Mouse (Mus musculus) cerebellum, postnatal 10 days (tissue): ENCODE measurements around the gene Amz1.
A peak's percentile ranks its signal among the peaks of the same experiment; 100 is the strongest.

ENCODE experiments used
- DNase-seq, 2 experiments: peaks; one replicate each; pipeline ENCODE4 v3.0.0; 2021; ENCODE audit warnings: mixed read lengths in 2 of 2

Gene Amz1

DNA sequence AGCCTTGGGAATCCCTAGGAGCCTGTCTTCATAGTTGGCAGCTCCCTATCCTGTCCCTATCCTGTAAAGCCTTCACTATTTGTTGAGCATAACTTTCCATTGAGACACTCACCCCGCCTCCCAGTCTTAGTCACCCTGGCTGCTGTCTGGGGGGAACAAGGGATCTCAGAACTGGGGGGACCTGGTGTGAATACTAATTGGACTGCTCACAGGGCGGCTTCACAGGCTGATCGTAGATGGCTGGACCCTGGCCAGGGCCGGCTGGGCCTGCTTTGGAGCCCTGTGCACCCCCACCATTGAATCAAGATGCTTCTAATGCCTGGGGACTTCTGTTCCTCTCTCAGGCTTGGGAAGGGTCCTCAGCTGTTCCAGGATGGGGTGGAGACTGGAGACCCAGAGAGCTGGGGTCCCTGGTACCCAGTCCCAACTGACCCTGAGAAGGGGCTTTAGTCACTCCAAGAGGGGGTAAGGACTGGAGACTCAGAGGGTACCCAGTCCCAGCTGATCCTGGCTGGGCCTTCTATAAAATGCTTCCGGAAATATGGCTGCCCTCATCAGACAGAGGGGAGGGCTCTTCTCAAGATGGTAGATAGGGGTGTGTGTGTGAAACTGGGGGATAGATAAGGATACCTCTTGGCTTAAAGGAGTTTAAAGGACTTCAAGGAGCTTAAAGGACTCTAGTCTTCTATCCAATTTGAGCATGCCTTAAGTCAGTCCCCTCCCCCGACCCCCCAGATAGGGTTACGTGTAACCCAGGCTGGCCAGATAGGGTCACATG is 2.3 kb downstream of the Amz1 start:
- DNase-seq: peak; percentile 67 to 78

DNA sequence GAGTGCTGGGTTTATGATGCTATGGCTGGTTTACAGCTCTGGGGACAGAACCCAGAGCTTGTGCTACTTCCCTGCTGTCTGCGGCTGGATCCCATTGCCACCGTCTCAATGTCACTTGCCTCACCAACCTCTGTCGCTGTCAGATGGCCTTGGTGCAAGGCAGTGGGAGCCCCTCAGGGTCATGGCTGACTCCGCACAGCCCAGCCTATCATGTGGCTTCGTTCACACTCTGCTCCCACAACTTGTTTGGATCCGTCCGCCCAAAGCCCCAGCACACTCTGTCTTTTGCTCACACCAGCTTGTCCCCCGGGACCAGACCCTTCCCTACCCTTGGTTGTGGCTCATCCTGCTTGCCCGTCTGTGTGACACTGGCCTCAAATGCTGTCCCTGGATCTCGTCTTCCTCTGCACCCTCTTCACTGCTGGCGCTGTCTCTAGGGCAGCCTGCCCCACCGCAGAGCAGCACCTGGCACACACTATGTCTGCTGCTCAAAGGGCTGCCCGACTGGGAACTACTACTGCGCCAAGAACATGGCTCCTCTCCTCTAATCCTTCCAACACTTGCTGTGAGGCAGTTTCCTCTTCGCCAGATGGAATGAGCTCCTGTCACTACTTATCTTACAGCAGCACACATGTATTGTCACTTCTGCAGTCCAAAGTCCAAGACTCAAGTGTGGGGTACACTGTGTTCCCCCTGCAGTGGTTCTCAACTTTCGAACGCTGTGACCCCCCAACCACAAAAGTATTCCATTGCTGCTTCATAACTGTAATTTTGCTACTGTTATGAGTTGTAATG is 3.2 kb downstream of the Amz1 start:
- peak; percentile 48 to 61 for DNase-seq

GRCm38 (mm10) chr5:140731040-140731797 is 7.3 kb downstream of the Amz1 start:
- no peak for DNase-seq

- DNase-seq: no peak
These were observed 8.3 kb downstream of the Amz1 start for GRCm38 (mm10) chr5:140732195-140732594.

DNA sequence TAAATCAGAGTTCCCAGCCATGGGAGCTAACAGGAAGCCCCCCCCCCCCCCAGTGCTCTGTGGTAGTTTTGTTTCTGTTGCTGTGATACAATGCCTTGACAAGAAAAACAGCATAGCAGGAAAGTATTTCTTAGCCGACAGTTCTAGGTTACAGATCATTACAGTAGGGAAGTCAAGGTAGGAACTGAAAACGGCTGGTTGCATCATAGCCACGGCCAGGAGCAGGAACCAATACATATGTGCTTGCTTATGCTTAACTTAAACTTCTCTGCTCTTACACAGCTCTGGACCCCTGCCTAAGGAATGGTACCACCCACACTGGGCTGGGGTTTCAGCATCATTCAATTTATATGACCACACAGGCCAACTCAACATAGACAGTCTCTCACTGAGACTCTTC is 9.4 kb downstream of the Amz1 start:
- no peak for DNase-seq

DNA sequence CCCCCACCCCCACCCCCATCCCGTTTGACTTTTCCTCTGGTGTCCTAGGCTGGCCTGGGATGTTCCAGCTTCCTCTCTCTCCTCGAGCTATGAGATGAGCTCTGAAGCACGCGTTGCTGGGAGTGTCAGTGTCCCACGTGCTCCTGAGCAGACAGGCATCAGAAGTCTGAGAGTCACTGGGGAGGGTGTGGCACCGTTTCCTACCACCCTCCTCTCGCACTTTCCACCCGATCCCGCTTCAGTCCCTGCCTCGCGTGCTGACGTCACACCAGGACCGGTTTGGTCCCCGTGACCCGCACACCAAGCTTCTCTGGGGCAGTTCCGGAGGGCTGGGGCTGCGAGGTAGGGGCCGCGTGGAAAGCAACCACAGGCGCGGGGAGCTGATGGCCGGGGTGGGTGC is 11.4 kb downstream of the Amz1 start:
- no peak for DNase-seq

DNA sequence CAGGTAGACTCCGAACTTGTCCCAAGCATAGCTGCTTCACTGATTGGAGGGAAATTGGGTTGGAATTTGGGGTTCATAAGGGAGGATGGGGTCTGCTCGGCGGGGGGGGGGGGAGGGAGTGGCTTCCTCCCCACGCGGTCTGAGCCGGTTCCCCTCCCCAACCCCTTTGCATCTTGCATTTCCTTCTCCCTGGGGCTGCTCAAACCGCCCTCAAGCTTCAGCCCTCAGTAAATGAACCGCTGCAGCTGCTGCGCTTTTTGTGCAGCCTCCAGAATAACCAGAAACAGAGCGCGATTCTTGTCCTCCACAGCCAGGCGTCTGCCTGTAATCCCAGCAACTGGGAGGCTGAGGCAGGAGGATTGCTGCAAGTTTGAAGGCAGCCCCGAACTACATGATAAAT is 12.2 kb downstream of the Amz1 start:
- no peak for DNase-seq

DNA sequence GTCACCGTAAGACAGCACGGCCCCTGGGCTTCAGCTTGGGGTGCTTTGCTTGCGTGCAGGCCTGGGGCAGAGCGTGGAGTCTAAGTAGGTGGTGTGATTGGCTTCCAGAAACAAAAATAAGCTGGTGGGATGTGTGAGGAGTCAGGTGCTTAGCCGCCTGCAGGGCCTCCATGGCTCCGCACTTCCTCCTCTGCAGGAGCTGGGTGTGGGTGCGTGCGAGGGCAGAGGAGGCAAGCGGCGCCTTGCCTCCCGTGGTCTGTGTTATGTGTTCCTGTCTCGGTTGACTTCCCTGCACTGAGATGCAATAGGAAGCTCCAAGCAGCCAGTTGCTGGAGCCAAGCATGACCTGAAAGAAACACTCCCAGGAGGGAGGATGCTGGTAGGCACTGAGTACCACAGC is 15.9 kb downstream of the Amz1 start:
- no peak for DNase-seq

DNA sequence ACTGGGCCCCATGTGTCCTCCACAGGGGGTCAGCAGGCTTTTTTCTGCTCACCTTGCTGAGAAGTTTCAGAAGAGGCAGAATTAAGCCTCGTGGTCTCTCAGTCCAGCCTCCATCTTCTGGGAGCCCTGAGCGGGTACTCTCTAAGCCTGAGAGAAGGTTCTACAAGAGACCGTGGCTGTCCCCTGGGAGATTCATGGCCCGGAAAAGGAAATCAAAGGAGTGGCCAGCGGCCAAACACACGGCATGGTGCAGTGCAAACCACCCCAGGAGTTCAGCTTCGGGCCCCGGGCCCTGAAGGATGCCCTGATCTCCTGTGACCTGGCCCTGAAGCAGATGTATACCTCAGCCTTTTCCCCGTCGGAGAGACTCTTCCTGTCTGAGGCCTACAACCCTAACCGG is 17.1 kb downstream of the Amz1 start:
- DNase-seq: no peak

DNA sequence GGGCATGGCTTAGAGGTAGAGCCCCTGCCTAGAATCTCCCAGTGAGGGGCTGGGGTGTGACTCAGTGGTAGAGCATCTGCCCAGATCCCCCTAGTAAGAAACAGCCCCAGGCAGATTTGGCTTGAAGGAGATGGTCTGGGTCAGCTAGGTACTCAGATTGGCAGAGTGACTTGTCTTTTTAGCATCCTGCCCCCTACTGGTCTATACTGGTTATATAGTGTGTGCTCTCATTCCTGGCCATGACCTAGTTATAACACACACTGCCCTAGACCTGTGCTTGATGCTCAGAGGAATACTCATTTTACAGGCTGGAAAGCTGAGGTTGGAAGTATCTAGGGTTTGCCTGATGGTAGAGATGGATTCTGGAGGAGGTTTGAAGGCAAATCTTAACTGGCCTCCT is 17.9 kb downstream of the Amz1 start:
- peak in 1 of 2 experiments; percentile 56 for DNase-seq

- peak; percentile 64 to 72 for DNase-seq
These were observed 19.8 kb downstream of the Amz1 start for GRCm38 (mm10) chr5:140743706-140744131.

- no peak for DNase-seq
These were observed 24.5 kb downstream of the Amz1 start for GRCm38 (mm10) chr5:140748425-140748824.

DNA sequence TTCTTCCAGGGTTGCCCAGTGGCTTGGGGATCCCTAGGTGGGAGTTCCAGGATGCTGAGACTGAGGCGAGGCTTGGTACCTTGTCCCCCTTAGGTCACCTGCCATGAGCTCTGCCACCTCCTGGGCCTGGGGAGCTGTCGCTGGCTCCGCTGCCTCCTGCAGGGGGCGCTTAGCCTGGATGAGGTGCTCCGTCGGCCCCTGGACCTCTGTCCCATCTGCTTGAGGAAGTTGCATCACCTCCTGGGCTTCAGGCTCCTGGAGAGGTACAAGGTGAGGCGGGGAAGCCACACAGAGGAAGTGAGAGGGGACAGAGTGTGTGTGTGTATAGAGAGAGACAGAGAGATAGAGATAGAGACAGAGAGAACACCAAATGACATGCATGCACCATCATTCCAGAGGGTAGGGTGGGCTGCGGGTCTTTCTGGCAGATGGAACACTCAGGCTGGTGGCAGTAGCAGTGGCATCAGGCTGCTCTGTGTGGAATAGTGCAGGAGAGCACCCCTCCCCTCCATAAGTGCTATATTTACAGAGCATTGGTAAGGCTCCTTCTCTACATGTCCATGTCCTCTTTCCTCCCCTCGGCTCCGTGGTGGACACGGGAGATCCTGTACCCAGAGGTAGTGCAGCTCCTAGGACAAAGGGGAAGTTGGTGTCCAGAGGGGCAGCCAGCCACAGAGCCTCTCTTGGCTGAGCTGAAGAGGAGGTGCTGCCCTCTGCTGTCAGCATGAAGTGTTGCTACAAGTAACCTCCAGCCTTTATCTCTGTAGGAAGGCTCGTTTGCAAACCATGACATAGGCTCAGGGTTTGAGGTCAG is 25.3 kb downstream of the Amz1 start:
- DNase-seq: peak; percentile 90 to 91

DNA sequence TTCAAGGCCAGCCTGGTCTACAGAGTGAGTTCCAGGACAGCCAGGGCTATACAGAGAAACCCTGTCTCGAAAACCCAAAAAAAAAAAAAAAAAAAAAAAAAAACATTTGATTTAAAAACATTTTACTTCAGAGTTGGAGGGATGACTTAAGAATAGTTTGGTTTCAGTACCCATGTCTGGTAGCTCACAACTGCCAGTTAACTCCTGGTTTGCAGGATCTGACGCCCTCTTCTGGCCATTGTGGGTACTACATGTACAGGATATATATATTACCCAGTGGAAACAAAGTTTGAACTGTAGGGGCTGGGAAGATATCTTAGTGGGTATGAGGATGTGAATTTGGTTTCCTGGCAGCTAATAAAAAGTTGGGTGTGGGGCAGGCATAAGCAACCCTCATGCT is 27.0 kb downstream of the Amz1 start:
- DNase-seq: peak; percentile 60 to 72

- DNase-seq: no peak
These were observed 28.1 kb downstream of the Amz1 start for GRCm38 (mm10) chr5:140752041-140752440.

DNA sequence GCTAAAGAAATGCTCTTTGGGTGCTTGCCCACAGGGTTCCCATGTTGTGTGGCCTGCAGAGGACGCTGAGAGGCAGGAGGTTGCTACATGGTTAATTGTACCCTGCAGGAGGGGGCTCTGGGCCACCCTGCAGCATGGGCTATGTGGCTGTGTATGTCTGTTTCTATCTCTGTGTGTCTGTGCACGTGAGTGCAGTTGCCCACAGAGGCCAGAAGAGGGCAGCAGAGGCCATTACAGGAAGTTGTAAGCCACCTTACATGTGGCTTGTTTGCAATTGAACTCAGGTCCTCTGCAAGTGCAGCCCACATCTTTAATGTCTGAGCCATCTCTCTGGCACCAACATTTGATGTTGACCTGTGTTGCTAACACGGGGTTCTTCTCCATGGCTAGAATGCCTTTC is 28.7 kb downstream of the Amz1 start:
- DNase-seq: no peak

DNA sequence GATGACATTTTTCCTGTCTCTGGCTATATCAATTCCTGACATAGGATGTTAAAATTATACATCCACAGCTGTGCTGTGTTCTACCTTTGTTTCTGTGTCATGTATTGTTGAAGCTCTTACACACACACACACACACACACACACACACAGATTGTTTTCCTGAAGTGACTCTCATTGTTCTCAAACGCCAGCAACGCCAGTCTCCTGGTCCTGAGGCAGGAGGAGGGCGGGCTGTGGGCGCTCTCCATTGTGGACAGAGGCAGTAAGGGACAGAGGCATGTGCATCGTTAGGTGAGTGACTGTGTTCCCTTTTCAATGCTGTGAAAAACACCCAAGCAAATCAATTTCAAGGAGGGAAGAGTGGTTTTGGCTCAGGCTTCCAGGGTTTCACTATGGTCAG is 29.3 kb downstream of the Amz1 start:
- DNase-seq: no peak

- no peak for DNase-seq
These were observed 34.9 kb downstream of the Amz1 start for GRCm38 (mm10) chr5:140758864-140759263.

DNA sequence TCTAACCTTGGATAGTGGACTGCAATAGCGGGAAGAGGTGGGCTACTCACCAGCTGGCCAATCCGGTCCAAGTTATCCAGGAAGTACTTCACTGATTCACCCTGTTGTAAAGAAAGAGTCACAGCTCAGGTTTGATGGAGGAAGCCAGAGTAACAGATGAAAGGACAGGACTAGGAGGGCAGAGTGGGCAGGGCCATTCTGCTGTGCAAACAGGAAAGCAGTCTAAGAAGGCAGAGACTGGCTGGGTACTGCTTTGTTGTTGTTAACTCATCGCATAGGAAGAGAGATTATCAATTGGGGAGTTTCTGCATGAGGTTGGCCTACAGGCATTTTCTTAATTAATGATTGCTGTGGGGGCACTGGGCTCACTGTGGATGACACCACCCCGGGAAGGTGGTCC is 38.6 kb downstream of the Amz1 start:
- DNase-seq: no peak

- no peak for DNase-seq
These were observed 41.1 kb downstream of the Amz1 start for GRCm38 (mm10) chr5:140764921-140765613.

GRCm38 (mm10) chr5:140766566-140766965 is 42.6 kb downstream of the Amz1 start:
- no peak for DNase-seq

GRCm38 (mm10) chr5:140767704-140768141 is 43.8 kb downstream of the Amz1 start:
- peak; percentile 86 to 89 for DNase-seq
